Mouse (Mus musculus): ENCODE data around the gene Rgs6. TPM values are rescaled to one million over a fixed set of nuclear protein-coding genes. Genes with fewer than 3 reads are reported as not detected.

The Rgs6 gene
- total RNA-seq, 2 experiments from 2014 or later = 80.0 to 83.2 TPM

- DNase-seq (ENCODE audit: extremely low spot score in 1 of 2, low spot score in 2 of 2) = no peak
- intact Hi-C loops (cut with DNase I) = no loop called here
- H3K27ac ChIP-seq = no peak overlapping the region
- TF ChIP-seq CTCF (IDR thresholded peaks at IDR 0.05) = no peak
- no peak overlapping the region for H3K4me3 ChIP-seq
Observed at GRCm38 (mm10) chr12:82768726-82769125, 180.6 kb downstream of the Rgs6 start.

- H3K4me3 ChIP-seq = no peak overlapping the region
- peak; percentile 17 for TF ChIP-seq CTCF (IDR thresholded peaks at IDR 0.05)
- intact Hi-C loops (cut with DNase I) = no loop called here
- no peak for DNase-seq (ENCODE audit: extremely low spot score in 1 of 2, low spot score in 2 of 2)
- no peak overlapping the region for H3K27ac ChIP-seq
Observed at GRCm38 (mm10) chr12:82772215-82772614, 184.1 kb downstream of the Rgs6 start.

GRCm38 (mm10) chr12:82774576-82774975 is 186.5 kb downstream of the Rgs6 start:
- intact Hi-C loops (cut with DNase I) = no loop called here
- no peak for TF ChIP-seq CTCF (IDR thresholded peaks at IDR 0.05)
- no peak overlapping the region for H3K27ac ChIP-seq
- DNase-seq (ENCODE audit: extremely low spot score in 1 of 2, low spot score in 2 of 2) = no peak
- no peak overlapping the region for H3K4me3 ChIP-seq

GRCm38 (mm10) chr12:82776686-82777085 is 188.6 kb downstream of the Rgs6 start:
- no peak for DNase-seq (ENCODE audit: extremely low spot score in 1 of 2, low spot score in 2 of 2)
- intact Hi-C loops (cut with DNase I) = no loop called here
- no peak overlapping the region for H3K27ac ChIP-seq
- H3K4me3 ChIP-seq = no peak overlapping the region
- no peak for TF ChIP-seq CTCF (IDR thresholded peaks at IDR 0.05)

GRCm38 (mm10) chr12:82780936-82781335 is 192.8 kb downstream of the Rgs6 start:
- intact Hi-C loops (cut with DNase I) = no loop called here
- Histone ChIP-seq H3K4me3 (no peak overlapping the region), H3K27ac (no peak overlapping the region)
- no peak for DNase-seq (ENCODE audit: extremely low spot score in 1 of 2, low spot score in 2 of 2)
- TF ChIP-seq CTCF (IDR thresholded peaks at IDR 0.05) = no peak

- no peak overlapping the region for H3K27ac ChIP-seq
- no peak for DNase-seq (ENCODE audit: extremely low spot score in 1 of 2, low spot score in 2 of 2)
- TF ChIP-seq CTCF (IDR thresholded peaks at IDR 0.05) = no peak
- no peak overlapping the region for H3K4me3 ChIP-seq
- intact Hi-C loops (cut with DNase I) = no loop called here
Observed at GRCm38 (mm10) chr12:82781414-82781813, 193.3 kb downstream of the Rgs6 start.

GRCm38 (mm10) chr12:82792122-82792521 is 204.0 kb downstream of the Rgs6 start:
- DNase-seq (ENCODE audit: extremely low spot score in 1 of 2, low spot score in 2 of 2) = no peak
- Histone ChIP-seq H3K27ac (no peak overlapping the region), H3K4me3 (no peak overlapping the region)
- intact Hi-C loops (cut with DNase I) = no loop called here
- TF ChIP-seq CTCF (IDR thresholded peaks at IDR 0.05) = no peak

GRCm38 (mm10) chr12:82799892-82800291 is 211.8 kb downstream of the Rgs6 start:
- Histone ChIP-seq H3K4me3 (no peak overlapping the region), H3K27ac (peak overlapping the region; percentile 12; the same call in 1 of the 2 replicates)
- intact Hi-C loops (cut with DNase I) = loop anchor here (10.0 kb wide), 1 partner anchor 185 kb away; no protein-coding TSS in a partner anchor
- no peak for TF ChIP-seq CTCF (IDR thresholded peaks at IDR 0.05)
- no peak for DNase-seq (ENCODE audit: extremely low spot score in 1 of 2, low spot score in 2 of 2)

GRCm38 (mm10) chr12:82801736-82802135 is 213.6 kb downstream of the Rgs6 start:
- intact Hi-C loops (cut with DNase I) = loop anchor here (10.0 kb wide), 1 partner anchor 187 kb away; no protein-coding TSS in a partner anchor

GRCm38 (mm10) chr12:82802711-82803110 is 214.6 kb downstream of the Rgs6 start:
- Histone ChIP-seq H3K27ac (peak overlapping the region; percentile 67; the same call in 1 of the 2 replicates), H3K4me3 (no peak overlapping the region)
- no peak for TF ChIP-seq CTCF (IDR thresholded peaks at IDR 0.05)
- no peak for DNase-seq (ENCODE audit: extremely low spot score in 1 of 2, low spot score in 2 of 2)
- intact Hi-C loops (cut with DNase I) = loop anchor here (10.0 kb wide), 1 partner anchor 188 kb away; no protein-coding TSS in a partner anchor

More at GRCm38 (mm10) chr12:82801736-82802135, 213.6 kb downstream of the Rgs6 start:
- Histone ChIP-seq H3K27ac (peak overlapping the region; percentile 67), H3K4me3 (no peak overlapping the region)
- TF ChIP-seq CTCF (IDR thresholded peaks at IDR 0.05) = no peak
- no peak for DNase-seq (ENCODE audit: extremely low spot score in 1 of 2, low spot score in 2 of 2)

GRCm38 (mm10) chr12:82805167-82805566 is 217.1 kb downstream of the Rgs6 start:
- no peak for TF ChIP-seq CTCF (IDR thresholded peaks at IDR 0.05)
- Histone ChIP-seq H3K27ac (no peak overlapping the region), H3K4me3 (no peak overlapping the region)
- no peak for DNase-seq (ENCODE audit: extremely low spot score in 1 of 2, low spot score in 2 of 2)
- intact Hi-C loops (cut with DNase I) = loop anchor here (10.0 kb wide), 1 partner anchor 190 kb away; no protein-coding TSS in a partner anchor

- Histone ChIP-seq H3K4me3 (no peak overlapping the region), H3K27ac (no peak overlapping the region)
- no peak for DNase-seq (ENCODE audit: extremely low spot score in 1 of 2, low spot score in 2 of 2)
- TF ChIP-seq CTCF (IDR thresholded peaks at IDR 0.05) = no peak
- intact Hi-C loops (cut with DNase I) = no loop called here
Observed at GRCm38 (mm10) chr12:82810631-82811030, 222.5 kb downstream of the Rgs6 start.

- no peak for TF ChIP-seq CTCF (IDR thresholded peaks at IDR 0.05)
- Histone ChIP-seq H3K4me3 (no peak overlapping the region), H3K27ac (no peak overlapping the region)
- intact Hi-C loops (cut with DNase I) = loop anchor here (5.0 kb wide), 2 partner anchors 91 to 131 kb away; no protein-coding TSS in a partner anchor
- DNase-seq (ENCODE audit: extremely low spot score in 1 of 2, low spot score in 2 of 2) = no peak
Observed at GRCm38 (mm10) chr12:82815982-82816381, 227.9 kb downstream of the Rgs6 start.

Measured in left cerebral cortex, adult 2 months (tissue).